Mouse (Mus musculus) neural tube, embryonic 14.5 days (tissue): ENCODE measurements at regions not wholly inside any gene's neighbourhood (a gene's known extent, or its start where the extent isn't known, plus 50 kb on each side); places are given as distances from the start of the nearest gene placed in this dataset.
"Not testable (repeated sequence)": the region's sequence is repeated elsewhere in the genome, so short reads cannot be mapped to it uniquely, and the experiment has no call there.

ENCODE experiments used
- ATAC-seq: fragments of 200-750 bp; cut with Nextera tagmentation; 2 replicates; pipeline ENCODE4 v1.8.0; 2017; ENCODE audit warnings: low read depth, mild to moderate bottlenecking, moderate TSS enrichment, moderate library complexity
- H3K27ac ChIP-seq: fragments of 300-500 bp; sonication (generic); 2 replicates; pipeline ENCODE4 v1.5.1; 2014; ENCODE audit warnings: low read depth, mild to moderate bottlenecking, control low read depth, low read length, moderate library complexity, mixed read lengths
- H3K27me3 ChIP-seq: fragments of 300-500 bp; sonication (generic); 2 replicates; pipeline ENCODE4 v1.6.1; 2014; ENCODE audit warnings: low read length; ENCODE audit not compliant: control insufficient read depth, insufficient read depth
- H3K36me3 ChIP-seq: fragments of 300-500 bp; sonication (generic); 2 replicates; pipeline ENCODE4 v1.6.1; 2014; ENCODE audit warnings: low read length, mixed read lengths; ENCODE audit not compliant: control insufficient read depth, insufficient read depth
- H3K4me1 ChIP-seq: fragments of 300-500 bp; sonication (generic); 2 replicates; pipeline ENCODE4 v1.6.1; 2014; ENCODE audit warnings: low read length; ENCODE audit not compliant: control insufficient read depth, insufficient read depth
- H3K4me2 ChIP-seq: fragments of 300-500 bp; sonication (generic); 2 replicates; pipeline ENCODE4 v1.6.1; 2014; ENCODE audit warnings: mild to moderate bottlenecking, low read depth, low read length, control low read depth
- H3K4me3 ChIP-seq: fragments of 300-500 bp; sonication (generic); 2 replicates; pipeline ENCODE4 v1.5.1; 2014; ENCODE audit warnings: low read depth, low read length, control low read depth, mixed read lengths
- H3K9ac ChIP-seq: fragments of 300-500 bp; sonication (generic); replicated peaks from 2 replicates; pipeline ENCODE4 v1.6.1; 2014; ENCODE audit warnings: low read depth, mild to moderate bottlenecking, control low read depth, low read length, mixed read lengths
- H3K9me3 ChIP-seq: fragments of 300-500 bp; sonication (generic); 2 replicates; pipeline ENCODE4 v1.6.1; 2016; ENCODE audit warnings: low read length; ENCODE audit not compliant: control insufficient read depth
- WGBS: fragments of 180-500 bp; shearing (Covaris S2); extraction: QIAGEN DNeasy Blood & Tissue Kit; methylation state at CpG from one replicate; pipeline ENCODE4 v1.1.7; 2014; 5-methylcytosine and 5-hydroxymethylcytosine counted together

DNA sequence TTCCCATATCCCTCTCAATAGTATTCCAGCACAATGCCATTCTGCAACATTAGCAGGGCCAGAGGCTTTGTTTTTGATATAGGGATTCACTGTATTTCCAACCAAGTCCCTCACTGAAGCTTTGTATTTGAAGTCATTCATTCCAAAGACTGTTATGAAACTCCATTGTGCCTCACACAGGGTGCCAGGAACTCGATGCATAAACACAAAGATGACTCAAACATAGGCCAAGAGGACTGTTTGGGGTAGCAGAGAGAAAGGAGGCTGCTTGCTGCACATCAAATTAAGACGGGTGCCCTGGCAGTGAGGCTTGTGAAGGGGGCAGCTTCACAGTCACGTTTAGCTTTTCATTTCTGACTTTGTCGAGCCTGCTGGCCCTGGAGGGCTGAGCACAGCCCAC lies 75.1 kb upstream of the Fam78b start:
- no peak for ATAC-seq
- H3K36me3 ChIP-seq, result no peaks in the 10 kb centered on the region
- H3K4me3 ChIP-seq, result no peak overlapping the region
- H3K4me1 ChIP-seq, result 0 out of 2 replicates have a peak, but pooled peaks cover 4% of the 10 kb centered on the region
- H3K4me2 ChIP-seq, result no peak overlapping the region
- no peak overlapping the region for H3K9ac ChIP-seq
- no peaks in the 10 kb centered on the region for H3K27me3 ChIP-seq
- no peak overlapping the region for H3K27ac ChIP-seq
- WGBS, result 46% methylated on average over 4 of the region's 4 CpGs
- no peaks in the 10 kb centered on the region for H3K9me3 ChIP-seq

DNA sequence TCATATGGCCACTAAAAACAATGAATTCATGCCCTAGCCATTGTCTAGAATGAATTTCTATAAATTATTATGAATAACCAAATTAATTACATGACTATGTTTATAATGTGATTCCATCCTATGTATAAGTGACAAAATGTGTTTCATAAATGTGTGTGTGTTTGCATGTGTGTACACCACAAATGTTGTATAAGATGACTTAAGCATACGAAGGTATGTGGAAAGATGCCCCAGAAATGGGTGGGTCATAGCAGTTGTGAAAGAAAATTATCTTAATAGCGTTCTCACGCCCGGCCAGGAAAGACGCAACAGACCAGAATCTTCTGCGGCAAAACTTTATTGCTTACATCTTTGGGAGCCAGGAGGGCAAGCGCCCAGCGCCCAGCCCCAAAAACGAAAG lies 61.5 kb upstream of the Fam78b start:
- 73% methylated on average over 9 of the region's 9 CpGs for WGBS
- H3K4me3 ChIP-seq, H3K4me1 ChIP-seq, H3K9me3 ChIP-seq, H3K9ac ChIP-seq, H3K27ac ChIP-seq, ATAC-seq, H3K36me3 ChIP-seq, H3K27me3 ChIP-seq: not testable (repeated sequence)
- H3K4me2 ChIP-seq, result peak overlapping the region; percentile 23; the same call in 1 of the 2 replicates

DNA sequence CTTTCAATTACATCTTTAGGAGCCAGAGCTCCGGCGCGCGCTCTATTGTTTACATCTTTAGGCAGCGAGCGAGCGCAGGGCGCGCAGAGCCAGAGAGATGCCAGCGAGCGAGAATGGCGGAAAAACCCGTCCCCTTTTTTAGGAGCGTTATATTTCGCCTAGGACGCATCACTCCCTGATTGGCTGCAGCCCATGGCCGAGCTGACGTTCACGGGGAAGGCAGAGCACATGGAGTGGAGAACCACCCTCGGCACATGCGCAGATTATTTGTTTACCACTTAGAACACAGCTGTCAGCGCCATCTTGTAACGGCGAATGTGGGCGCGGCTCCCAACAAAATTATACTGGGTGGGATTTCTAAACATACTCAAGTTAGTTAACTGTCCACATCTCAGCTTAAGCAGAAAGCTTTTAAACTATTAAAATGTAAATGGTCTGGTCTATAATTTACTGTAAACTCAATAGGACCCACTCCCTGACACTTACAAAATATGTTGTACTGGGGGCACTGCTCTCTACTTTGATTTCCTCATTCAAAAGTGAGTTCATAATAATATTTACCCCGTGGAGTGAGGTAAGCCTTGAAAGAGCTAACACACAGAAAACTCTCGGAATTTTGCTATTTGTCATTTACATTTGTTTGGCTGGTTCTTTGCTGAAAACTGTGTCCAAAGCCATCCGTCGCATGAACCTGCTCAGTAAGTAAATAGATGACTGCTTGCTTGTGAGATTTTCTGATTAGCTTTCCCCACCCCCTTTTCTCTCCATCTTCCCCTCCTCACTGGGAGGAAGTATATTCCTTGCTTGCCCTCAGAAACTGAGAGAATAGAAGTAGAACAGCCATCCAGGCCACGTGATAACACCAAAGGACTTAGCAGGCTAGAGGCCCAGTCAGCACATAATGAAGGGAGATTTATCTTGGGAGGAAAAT lies 60.8 kb upstream of the Fam78b start:
- H3K27me3 ChIP-seq, H3K9ac ChIP-seq, H3K4me1 ChIP-seq, H3K4me3 ChIP-seq, H3K27ac ChIP-seq, H3K36me3 ChIP-seq, H3K9me3 ChIP-seq: not testable (repeated sequence)
- ATAC-seq, result peak; percentile 69; the same call in 1 of the 2 replicates
- H3K4me2 ChIP-seq, result peak overlapping the region; percentile 23; the same call in 1 of the 2 replicates
- WGBS, result 58% methylated on average over 31 of the region's 31 CpGs

DNA sequence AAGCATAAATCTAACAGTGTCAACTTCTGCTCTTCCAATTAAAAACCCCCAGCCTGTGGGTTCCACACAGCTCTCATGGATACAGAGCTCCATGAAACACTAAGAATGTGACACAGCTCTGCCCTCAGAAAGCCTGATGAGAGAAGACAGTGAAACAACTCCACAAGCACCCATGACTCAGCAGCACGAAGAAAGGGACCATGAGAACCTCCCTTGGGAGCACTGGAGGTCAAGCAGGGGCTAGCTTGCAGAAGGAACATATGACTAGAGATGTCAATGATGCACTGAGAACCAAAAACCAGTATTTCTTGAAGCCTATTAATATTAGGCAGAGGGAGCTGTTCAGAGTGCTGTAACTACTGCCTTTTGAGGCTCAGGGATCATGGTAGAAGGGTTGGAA lies 59.0 kb upstream of the Fam78b start:
- H3K4me2 ChIP-seq, result no peak overlapping the region
- WGBS, result 70% methylated on average over 1 of the region's 1 CpGs
- no peak overlapping the region for H3K4me3 ChIP-seq
- H3K9ac ChIP-seq, result no peak overlapping the region
- no peaks in the 10 kb centered on the region for H3K36me3 ChIP-seq
- H3K4me1 ChIP-seq, result no peaks in the 10 kb centered on the region
- H3K9me3 ChIP-seq, result no peaks in the 10 kb centered on the region
- H3K27ac ChIP-seq, result no peak overlapping the region
- no peaks in the 10 kb centered on the region for H3K27me3 ChIP-seq
- ATAC-seq, result no peak

GRCm38 (mm10) chr1:166944540-166944939 lies 56.7 kb upstream of the Fam78b start:
- ATAC-seq, result no peak
- H3K27me3 ChIP-seq, result no peaks in the 10 kb centered on the region
- no peak overlapping the region for H3K4me3 ChIP-seq
- H3K4me2 ChIP-seq, result no peak overlapping the region
- H3K27ac ChIP-seq, result no peak overlapping the region
- peaks cover 8% of the 10 kb centered on the region; the same call in 1 of the 2 replicates for H3K4me1 ChIP-seq
- no peak overlapping the region for H3K9ac ChIP-seq
- WGBS, result 80% methylated on average over 7 of the region's 7 CpGs
- no peaks in the 10 kb centered on the region for H3K9me3 ChIP-seq
- no peaks in the 10 kb centered on the region for H3K36me3 ChIP-seq

DNA sequence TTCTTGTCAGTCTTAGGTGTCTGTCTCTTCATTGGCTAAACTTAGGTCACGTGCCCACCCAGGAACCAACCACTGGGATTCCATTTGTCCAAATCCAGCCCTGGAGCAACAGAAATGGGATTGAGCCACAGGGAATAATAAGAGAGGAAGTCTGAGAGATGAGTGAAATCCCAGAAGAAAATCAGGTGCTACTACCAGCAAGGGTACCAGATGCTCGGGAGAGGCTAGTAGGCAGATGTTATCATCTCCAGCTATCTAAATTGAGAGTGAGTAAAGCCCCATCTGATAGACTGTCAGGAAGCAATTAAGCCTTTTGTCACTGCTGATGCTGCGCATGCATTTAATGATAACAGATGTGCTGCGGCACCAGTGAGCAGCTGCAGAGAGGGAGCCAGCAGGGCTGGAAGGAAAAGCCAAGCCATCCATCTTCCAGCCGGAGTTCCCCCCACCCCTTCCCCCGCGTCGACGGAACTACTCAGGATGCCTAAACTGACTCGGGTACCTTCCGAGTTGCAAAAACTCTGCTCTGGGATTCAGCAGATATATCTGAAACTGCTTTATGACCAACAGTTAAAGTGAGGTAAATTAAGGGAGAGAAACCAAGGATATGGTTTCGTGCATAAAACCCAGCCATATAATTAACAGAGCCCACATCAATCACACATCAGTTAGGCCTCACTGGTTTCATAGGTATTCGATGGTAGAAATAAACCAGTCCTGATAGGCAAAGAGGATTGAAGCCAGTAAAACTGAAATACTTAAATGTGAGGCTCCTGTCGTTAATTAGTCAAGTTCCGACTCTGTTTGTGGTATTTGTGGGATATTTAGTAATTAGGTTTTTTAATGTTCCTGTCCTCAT lies 53.1 kb upstream of the Fam78b start:
- WGBS, result 30% methylated on average over 15 of the region's 15 CpGs
- peak overlapping the region; percentile 25; the same call in 1 of the 2 replicates for H3K9ac ChIP-seq

More for the DNA sequence above, 53.1 kb upstream of the Fam78b start:
- no peak overlapping the region; the same call in 1 of the 2 replicates for H3K4me3 ChIP-seq
- peaks cover 8% of the 10 kb centered on the region; the same call in 1 of the 2 replicates for H3K4me1 ChIP-seq
- no peaks in the 10 kb centered on the region for H3K9me3 ChIP-seq
- no peaks in the 10 kb centered on the region for H3K36me3 ChIP-seq
- no peaks in the 10 kb centered on the region for H3K27me3 ChIP-seq
- ATAC-seq, result peak; percentile 97
- H3K4me2 ChIP-seq, result peak overlapping the region; percentile 38
- peak overlapping the region; percentile 75 for H3K27ac ChIP-seq
